Mouse (Mus musculus) cerebellum, postnatal 4 days (tissue): ENCODE data around the gene Spdl1.

ENCODE experiments used
- DNase-seq, 2 experiments: peaks; one replicate each; pipeline ENCODE4 v3.0.0; 2022; ENCODE audit warnings: low spot score in 2 of 2, mixed read lengths in 1 of 2

Gene Spdl1

GRCm38 (mm10) chr11:34759582-34759981 lies 73.9 kb downstream of the Spdl1 start:
- DNase-seq: no peak
